Mouse (Mus musculus): ENCODE measurements around the gene Tvp23b.

Tvp23b gene

DNA sequence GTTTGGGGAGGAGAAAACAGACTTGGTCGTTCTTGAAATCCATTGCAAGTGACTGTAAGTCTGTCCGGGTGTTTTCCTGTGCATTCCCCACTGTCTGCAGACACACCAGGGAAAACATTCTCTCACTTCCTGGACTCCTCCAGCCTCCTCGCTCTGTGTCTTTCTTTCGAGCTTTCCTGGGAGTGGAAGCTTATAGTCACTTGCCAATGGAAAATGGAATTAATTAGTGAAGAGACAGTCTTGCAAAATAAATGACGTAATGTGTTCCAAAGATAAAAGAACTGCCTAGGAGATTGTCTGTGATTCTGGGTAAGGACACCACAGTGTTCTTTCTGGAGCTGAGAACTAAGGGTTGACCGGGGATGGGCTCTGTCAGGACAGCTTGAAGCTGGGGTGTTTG, 64.3 kb downstream of the Tvp23b start:
- no peak for DNase-seq (ENCODE audit: low spot score in 2 of 2)

DNA sequence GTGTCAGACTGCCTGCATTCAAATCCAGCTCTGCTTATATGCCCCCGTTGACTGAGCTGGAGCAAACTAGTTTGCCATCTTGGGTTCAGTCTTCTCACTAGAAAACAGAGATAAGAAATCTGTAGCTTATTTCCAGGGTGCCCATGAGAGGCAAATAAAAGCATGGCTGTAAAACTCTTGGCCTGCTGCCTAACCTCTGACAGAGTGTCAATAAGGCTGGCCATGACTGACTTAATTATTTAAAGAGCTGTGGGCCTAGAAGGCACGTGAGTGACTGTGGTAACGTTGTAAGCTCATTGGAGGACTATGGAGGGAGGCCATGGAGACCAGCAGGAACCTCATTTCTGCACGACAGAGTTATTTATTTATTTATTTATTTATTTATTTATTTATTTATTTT, 66.3 kb downstream of the Tvp23b start:
- DNase-seq (ENCODE audit: low spot score in 2 of 2): no peak

DNA sequence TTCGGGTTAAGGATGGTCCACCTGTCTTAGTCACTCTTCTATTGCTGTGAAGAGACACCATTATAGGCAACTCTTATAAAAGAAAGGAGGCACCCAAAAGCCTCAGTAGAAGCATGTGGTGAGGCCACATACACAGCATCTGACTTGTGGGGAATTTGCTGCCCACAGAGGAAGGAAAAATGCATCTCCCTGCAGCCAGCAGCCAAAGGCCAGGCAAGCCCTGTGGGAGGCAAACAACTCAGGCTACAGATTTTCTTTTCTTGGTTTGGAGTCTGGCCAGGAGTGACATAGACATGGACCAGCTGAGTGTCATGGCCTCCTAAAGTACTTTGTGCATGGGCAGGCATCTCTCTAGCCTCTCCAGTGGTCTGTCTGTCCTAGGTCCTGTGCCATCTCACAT, 70.3 kb downstream of the Tvp23b start:
- DNase-seq (ENCODE audit: low spot score in 2 of 2): no peak

DNA sequence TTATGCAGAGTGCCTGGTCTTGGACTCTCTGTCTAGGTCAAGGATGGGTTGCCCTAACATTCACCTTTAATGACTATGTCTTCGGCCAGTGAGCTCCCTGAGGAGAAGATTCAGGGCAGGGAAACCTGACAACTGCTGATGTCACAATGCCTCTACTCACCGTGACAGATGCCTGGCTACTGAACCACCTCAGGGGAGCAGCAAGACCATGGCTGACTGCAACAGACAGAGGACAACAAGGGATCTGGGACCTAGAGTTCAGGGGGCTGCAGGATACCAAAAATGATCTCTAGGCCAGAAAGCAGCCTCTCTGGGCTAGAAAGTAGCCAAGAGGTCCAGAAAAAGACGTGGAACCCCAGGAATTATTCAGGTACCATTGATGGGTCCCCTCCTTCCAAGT, 71.8 kb downstream of the Tvp23b start, which contains the start of gene Cdrt4:
Gene Cdrt4 (plus strand): TSS at position 182 of the 400 bp plus-strand sequence.
- no peak for DNase-seq (ENCODE audit: low spot score in 2 of 2)

DNA sequence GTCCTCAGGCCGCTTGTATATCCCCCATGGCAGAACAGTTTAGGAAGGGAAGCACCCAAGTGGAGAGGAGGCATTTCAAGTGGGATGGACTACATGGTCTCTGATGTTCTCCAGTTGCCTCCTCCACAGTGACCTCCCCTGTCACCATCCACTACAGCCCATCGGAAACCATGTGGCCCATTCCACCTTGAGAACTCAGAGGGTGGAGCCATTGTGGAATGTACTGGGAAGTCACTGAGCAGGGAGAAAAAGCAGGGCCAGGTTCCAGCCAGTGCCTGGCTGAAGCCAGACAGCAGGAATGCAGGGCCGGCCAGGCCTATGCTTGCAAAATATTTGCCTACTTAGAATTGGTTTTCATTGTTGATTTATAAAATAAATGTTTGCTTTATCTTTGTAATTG, 75.5 kb downstream of the Tvp23b start:
- no peak for DNase-seq (ENCODE audit: low spot score in 2 of 2)

DNA sequence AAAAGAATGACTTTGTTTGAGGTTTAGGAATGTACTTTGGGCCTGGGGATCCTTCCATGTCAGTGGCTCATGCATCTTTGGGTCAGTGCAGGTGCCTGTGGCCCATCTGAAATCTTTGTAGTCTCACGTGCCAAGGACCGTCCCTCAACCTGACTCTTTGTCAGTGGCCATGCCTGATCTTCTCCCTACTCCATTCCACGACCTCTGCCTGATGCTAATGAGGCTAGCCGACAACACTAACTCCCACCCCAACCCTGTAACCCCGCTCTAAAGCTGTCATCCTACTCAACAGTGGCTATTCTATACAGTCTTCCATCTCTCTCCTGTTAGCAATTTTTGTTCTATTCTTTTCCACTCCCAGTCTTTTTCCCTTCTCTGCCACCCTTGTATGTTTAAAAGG, 75.9 kb downstream of the Tvp23b start:
- DNase-seq (ENCODE audit: low spot score in 2 of 2): no peak

DNA sequence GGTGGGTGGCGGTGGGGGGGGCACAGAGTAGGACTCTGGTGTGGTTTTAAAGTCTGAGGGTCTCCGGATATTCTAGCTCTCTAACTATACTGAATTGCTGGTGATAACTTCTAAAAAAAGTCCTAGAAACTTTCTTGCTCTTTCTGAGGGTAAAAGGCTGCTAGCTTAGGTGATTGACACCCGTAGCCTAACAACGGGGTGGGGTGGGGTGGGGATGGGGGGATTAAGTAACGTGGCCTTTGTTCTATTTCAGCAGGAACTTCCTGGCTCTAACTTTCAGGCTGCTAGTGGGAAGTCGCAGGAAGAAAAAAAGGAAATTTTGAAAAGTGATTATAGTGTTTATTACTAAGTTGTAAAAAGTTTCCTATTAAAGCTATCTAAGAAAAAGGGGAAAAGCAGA, 76.5 kb downstream of the Tvp23b start:
- no peak for DNase-seq (ENCODE audit: low spot score in 2 of 2)

DNA sequence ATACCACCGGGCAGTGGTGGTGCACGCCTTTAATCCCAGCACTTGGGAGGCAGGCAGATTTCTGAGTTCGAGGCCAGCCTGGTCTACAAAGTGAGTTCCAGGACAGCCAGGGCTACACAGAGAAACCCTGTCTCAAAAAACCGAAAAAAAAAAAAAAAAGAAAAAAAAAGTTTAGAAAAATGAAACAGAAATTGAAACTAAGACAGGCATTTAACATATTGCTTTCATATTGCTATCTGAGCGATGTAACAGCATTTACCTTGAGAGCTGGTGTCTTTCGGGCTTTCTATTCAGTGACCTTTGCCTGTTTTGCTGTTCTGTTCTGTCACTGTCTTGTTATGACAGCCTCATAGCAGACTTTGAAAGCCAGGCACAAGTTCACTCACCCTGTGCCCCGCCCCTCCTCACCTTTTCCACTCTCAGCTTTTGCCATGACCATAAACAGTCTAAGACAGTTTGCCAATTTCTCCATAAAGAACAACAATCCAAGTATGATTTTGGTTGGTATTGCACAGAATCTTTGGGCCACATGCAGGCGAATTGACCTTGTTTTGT, 78.4 kb downstream of the Tvp23b start:
- DNase-seq (ENCODE audit: low spot score in 2 of 2): no peak

DNA sequence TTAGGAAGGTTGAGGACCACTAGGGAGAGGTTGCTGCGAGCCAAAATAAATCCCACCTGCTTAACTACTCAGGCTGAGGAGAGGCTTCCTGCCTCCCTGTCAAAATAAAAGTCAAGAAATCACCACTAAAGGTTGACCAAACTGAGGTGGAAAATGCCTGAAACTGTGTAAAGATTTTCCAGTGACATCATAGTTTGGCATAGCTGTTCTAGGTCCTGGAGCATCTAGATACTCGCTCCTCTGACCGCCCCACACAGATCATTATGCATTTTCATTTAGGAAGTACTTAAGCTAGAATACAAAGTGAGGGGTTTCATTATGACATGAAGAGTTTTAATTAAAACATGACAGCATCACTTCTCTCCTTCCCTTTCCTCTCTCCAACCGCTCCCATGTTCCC, 84.0 kb downstream of the Tvp23b start:
- no peak for DNase-seq (ENCODE audit: low spot score in 2 of 2)

DNA sequence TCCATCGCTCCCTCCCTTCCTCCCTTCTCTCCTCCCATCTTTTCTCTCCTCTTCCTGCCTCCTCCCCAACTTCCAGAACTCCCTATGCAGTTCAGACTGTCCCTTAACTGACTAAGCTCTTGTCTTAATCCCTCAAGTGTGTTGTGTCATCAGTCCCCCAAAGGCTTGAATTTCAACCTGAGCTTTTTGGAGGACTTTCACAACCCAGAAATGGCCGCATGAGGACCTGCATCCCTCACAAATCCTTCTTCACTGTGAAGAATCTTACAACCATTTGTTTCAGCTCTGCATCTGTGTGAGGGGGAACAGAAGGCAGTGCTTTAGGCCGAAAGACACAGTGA, 87.1 kb downstream of the Tvp23b start:
- DNase-seq (ENCODE audit: low spot score in 2 of 2): no peak
